Mouse (Mus musculus) C2C12 (cell line): Measurements from ENCODE around the gene Galnt12.

Experiments used
- CTCF ChIP-seq: IDR thresholded peaks from one replicate; pipeline ENCODE4 v1.5.1; 2011; ENCODE audit not compliant: control insufficient read depth, insufficient read depth, insufficient read length
- MAX ChIP-seq: IDR thresholded peaks from one replicate; pipeline ENCODE4 v1.6.1; 2011; ENCODE audit warnings: mild to moderate bottlenecking, control low read depth
- MYOG ChIP-seq: IDR thresholded peaks from one replicate; pipeline ENCODE4 v1.6.1; 2011; ENCODE audit not compliant: control insufficient read depth, insufficient read length; ENCODE audit errors: extremely low read depth

- TF ChIP-seq CTCF (no peak), MYOG (no peak), MAX (no peak)
Observed at GRCm38 (mm10) chr4:47129572-47129971, 37.9 kb downstream of the Galnt12 start.
